Mouse (Mus musculus): ENCODE results near the gene Pdzd4. TPM values are rescaled to one million over a fixed set of nuclear protein-coding genes. Genes with fewer than 3 reads are reported as not detected.

Pdzd4 gene
- polyA plus RNA-seq, 1 experiment from 2014 or later: 1.0 TPM

DNA sequence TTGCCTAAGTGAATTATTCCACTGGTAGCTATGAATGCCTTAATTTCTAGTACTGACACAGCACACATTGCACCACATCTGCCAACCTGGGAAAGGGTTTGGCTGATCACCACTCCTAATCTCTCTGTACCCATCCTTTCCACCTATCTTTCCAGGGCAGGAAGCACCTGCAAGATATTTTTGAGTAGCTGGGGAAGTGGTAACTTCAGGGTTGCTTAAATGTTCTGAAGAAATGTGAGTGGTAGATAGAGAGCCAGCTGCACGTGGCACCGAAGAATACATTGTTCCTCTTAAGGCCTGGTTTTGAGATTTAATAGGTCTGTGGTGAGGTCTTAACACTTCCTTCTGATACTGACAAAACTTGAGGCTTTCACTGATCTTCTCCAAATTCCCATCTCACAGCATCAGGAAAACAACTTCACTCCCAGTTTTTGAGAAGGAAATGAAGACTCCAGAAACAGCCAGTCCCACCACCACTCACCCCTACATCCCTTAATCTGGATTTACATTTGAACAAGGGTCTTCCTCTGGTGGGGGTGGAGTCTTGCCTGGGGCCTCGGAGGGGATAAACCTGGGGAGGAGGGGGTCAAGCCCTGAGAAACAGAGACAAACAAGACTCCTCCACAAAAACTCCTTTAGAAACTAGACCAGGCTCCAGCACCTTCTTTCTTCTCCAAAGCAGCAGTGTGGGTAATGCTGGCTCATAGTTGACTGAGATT is 8.0 kb downstream of the Pdzd4 start:
- no peak overlapping the region for H3K4me2 ChIP-seq
- H3K27ac ChIP-seq: no peak overlapping the region
- no peaks in the 10 kb centered on the region for H3K9me3 ChIP-seq
- H3K27me3 ChIP-seq: no peaks in the 10 kb centered on the region
- no peak overlapping the region for H3K9ac ChIP-seq
- 54% methylated on average over 3 of the region's 3 CpGs for WGBS
- no peak for ATAC-seq (ENCODE audit: insufficient number of reproducible peaks, low FRiP score, low TSS enrichment, low read depth)
- no peak overlapping the region for H3K4me3 ChIP-seq
- H3K4me1 ChIP-seq: no peaks in the 10 kb centered on the region
- H3K36me3 ChIP-seq: no peaks in the 10 kb centered on the region

DNA sequence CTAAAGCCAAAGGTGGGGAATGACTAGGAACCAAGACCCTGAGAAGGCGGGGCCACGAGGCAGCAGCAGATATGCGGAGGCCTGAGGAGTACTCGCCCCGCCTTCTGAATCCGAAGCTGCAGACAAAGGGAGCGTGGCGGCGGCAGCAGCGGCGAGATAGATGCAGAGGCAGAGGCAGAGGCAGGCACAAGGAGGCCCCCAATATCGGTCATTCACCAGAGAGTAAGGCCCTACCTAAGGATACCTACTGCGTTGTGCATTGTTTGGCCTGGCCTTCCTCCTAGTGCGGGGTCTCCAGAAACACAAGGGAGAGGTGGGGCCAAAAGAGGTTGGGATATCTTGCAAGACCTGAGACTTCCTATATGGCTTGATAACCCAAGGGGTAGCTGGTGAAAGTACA is 9.7 kb downstream of the Pdzd4 start:
- H3K4me3 ChIP-seq: peak overlapping the region; percentile 29
- 21% methylated on average over 14 of the region's 14 CpGs for WGBS
- H3K9me3 ChIP-seq: no peaks in the 10 kb centered on the region
- H3K4me2 ChIP-seq: peak overlapping the region; percentile 34
- H3K27ac ChIP-seq: no peak overlapping the region
- no peaks in the 10 kb centered on the region for H3K4me1 ChIP-seq
- no peak overlapping the region for H3K9ac ChIP-seq
- no peak for ATAC-seq (ENCODE audit: insufficient number of reproducible peaks, low FRiP score, low TSS enrichment, low read depth)
- H3K36me3 ChIP-seq: no peaks in the 10 kb centered on the region
- H3K27me3 ChIP-seq: no peaks in the 10 kb centered on the region

DNA sequence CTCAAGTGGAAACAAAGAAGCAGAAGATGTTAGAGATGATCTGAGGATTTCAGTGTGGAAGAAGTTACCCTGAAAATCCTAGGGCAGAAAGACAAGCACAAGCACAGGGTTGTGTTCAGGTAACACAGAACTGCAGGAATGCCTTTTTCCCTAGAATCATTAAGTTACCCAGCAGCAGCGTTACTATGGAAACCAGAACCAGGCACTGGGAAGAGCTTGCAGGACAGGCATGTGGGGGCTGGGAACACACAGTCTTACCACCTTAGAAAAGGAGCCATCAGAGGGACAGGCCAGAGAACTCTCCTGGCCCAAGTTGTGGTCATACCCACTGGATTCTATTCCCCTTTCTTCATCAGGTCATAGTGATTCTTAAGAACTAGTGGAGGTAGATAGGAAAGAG is 19.0 kb downstream of the Pdzd4 start:
- Histone ChIP-seq H3K9ac (no peak overlapping the region), H3K27ac (no peak overlapping the region), H3K4me2 (no peak overlapping the region), H3K27me3 (no peaks in the 10 kb centered on the region), H3K9me3 (no peaks in the 10 kb centered on the region), H3K4me1 (no peaks in the 10 kb centered on the region), H3K36me3 (no peaks in the 10 kb centered on the region), H3K4me3 (no peak overlapping the region)
- 19% methylated on average over 1 of the region's 1 CpGs for WGBS
- ATAC-seq (ENCODE audit: insufficient number of reproducible peaks, low FRiP score, low TSS enrichment, low read depth): no peak

DNA sequence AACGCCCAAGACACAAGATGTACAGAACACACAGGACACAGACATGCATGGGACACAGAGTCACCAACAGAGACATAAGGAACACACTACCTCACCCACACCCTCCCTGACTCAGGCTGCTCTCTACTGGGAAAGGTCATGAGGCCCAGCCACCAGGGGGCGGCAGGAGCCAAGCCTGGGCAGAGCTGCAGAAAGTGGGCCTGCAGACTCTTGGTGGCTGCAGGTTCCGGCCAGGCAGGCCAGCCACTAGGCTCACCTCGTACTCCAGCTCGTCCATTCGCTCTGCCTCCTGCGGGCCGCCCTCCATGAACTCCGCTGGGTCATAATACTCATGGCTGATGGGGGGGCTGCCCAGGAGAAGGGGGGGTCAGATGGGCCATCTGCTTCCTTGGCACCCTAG is 26.3 kb downstream of the Pdzd4 start:
- Histone ChIP-seq H3K9ac (no peak overlapping the region), H3K36me3 (no peaks in the 10 kb centered on the region), H3K4me2 (no peak overlapping the region), H3K27me3 (0 out of 2 replicates have a peak, but pooled peaks cover 4% of the 10 kb centered on the region), H3K4me3 (no peak overlapping the region), H3K9me3 (no peaks in the 10 kb centered on the region), H3K27ac (no peak overlapping the region), H3K4me1 (no peaks in the 10 kb centered on the region)
- ATAC-seq (ENCODE audit: insufficient number of reproducible peaks, low FRiP score, low TSS enrichment, low read depth): peak; percentile 47
- 50% methylated on average over 9 of the region's 9 CpGs for WGBS

DNA sequence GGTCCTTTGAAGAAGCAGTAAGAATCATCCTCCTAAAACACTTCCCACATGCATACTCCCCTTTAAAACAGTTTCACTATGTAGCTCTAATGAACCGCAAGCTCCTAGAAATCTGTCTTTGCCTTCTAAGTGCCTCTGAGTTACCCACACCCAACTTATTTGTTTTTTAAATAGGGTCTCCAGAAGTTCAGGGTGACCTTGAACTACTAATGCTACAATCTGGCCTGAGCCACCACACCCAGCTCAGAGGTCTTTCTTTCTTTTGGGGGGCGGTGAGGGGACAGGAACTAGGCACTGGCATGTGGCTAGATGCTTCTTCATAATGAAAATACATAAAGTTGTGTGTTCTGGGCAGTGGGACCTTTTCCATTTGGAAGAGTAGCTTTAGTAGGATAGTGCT is 27.3 kb downstream of the Pdzd4 start:
- no peaks in the 10 kb centered on the region for H3K9me3 ChIP-seq
- H3K4me2 ChIP-seq: no peak overlapping the region
- 0 out of 2 replicates have a peak, but pooled peaks cover 4% of the 10 kb centered on the region for H3K27me3 ChIP-seq
- H3K36me3 ChIP-seq: no peaks in the 10 kb centered on the region
- H3K9ac ChIP-seq: no peak overlapping the region
- H3K4me1 ChIP-seq: no peaks in the 10 kb centered on the region
- no peak for ATAC-seq (ENCODE audit: insufficient number of reproducible peaks, low FRiP score, low TSS enrichment, low read depth)
- H3K27ac ChIP-seq: no peak overlapping the region
- 90% methylated on average over 2 of the region's 2 CpGs for WGBS
- no peak overlapping the region for H3K4me3 ChIP-seq

DNA sequence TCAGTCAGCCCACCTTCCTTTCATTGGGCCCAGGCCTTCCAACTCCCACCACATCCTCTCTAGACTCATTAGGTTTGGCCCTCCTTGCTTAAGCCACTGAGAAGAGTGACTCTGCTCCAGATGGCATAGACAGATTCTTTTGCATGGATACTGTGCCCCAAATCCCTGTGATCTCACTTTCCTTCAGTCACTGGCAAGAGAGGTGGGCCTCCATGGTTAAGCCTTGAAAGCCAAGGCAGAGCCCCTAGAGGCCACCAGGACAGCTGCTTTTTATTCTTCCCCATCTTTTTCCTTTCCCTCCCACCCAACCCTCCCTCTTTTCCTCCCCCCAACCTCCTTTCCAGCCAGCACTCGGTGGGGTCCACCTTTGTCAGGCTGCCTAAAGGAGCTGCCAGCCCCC is 31.3 kb downstream of the Pdzd4 start:
- Histone ChIP-seq H3K9ac (no peak overlapping the region), H3K4me3 (no peak overlapping the region), H3K4me2 (no peak overlapping the region), H3K36me3 (peaks cover 22% of the 10 kb centered on the region), H3K4me1 (peaks cover under 1% of the 10 kb centered on the region; the same call in 1 of the 2 replicates), H3K27me3 (no peaks in the 10 kb centered on the region), H3K27ac (no peak overlapping the region), H3K9me3 (no peaks in the 10 kb centered on the region)
- WGBS: 18% methylated on average over 1 of the region's 1 CpGs
- ATAC-seq (ENCODE audit: insufficient number of reproducible peaks, low FRiP score, low TSS enrichment, low read depth): no peak

DNA sequence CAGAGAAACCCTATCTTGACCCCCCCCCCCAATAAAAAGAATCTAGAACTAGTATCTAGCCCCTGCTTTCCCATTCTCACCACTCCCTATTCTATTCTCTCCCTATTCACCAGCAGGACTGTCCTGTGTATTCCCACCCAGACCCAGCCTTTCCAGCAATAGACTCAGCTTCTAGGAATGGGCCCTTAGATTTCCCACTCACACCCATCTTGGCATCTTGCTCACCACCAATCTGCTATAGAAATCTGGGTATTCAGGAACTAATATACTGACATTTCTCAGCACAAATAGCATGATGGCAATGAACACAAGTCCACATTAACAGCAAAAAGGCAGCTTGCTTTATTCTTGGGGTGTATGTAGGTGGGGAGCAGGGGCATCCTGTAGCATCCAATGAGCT is 31.7 kb downstream of the Pdzd4 start:
- Histone ChIP-seq H3K36me3 (peaks cover 22% of the 10 kb centered on the region), H3K9ac (no peak overlapping the region), H3K4me2 (no peak overlapping the region), H3K9me3 (no peaks in the 10 kb centered on the region), H3K27me3 (no peaks in the 10 kb centered on the region), H3K4me1 (peaks cover 4% of the 10 kb centered on the region; the same call in 1 of the 2 replicates), H3K27ac (no peak overlapping the region), H3K4me3 (no peak overlapping the region)
- ATAC-seq (ENCODE audit: insufficient number of reproducible peaks, low FRiP score, low TSS enrichment, low read depth): no peak

DNA sequence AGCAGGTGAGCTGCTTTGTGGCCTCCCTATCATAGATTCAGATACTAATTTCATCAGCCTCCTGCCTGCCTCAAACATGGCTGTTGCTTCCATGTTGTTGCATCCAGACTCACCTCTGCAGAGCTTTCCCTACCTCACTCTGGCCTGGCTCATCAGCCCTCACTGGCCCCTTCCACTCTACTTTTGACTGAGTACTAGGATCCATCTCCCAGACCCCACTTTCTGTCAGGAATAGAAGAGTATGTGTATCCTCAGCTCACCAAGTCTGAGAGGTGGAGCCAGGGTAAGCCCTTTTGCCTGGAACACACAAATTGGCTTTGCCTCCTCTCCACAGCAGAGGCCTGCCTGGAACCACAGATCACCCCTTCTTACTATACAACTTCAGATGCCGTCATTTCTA is 36.3 kb downstream of the Pdzd4 start:
- Histone ChIP-seq H3K27me3 (peaks cover 3% of the 10 kb centered on the region; the same call in 1 of the 2 replicates), H3K27ac (no peak overlapping the region), H3K36me3 (peaks cover 22% of the 10 kb centered on the region), H3K9ac (no peak overlapping the region), H3K9me3 (no peaks in the 10 kb centered on the region), H3K4me2 (no peak overlapping the region; the same call in 1 of the 2 replicates), H3K4me3 (0 out of 2 replicates have a peak overlapping the region, but pooled peaks have one; percentile 64), H3K4me1 (peaks cover 7% of the 10 kb centered on the region; the same call in 1 of the 2 replicates)
- 94% methylated on average over 1 of the region's 1 CpGs for WGBS
- ATAC-seq (ENCODE audit: insufficient number of reproducible peaks, low FRiP score, low TSS enrichment, low read depth): no peak

DNA sequence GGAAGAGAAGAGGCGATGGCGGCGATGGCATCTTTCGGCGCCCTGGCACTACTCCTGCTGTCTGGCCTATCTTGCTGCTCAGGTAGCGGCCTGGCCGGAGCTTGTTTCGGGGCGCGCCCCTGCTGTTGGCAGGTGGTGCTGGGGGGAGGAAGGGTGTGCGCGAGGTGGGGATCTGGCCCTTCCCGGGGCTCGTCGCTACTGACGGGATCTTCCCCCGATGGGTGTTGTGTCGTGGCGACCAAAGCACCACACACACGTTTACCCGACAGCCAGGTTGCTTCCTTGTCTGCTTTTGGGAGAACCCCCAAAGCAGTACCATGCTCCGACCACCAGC is 37.6 kb downstream of the Pdzd4 start:
- H3K27ac ChIP-seq: peak overlapping the region; percentile 94
- H3K4me2 ChIP-seq: peak overlapping the region; percentile 48
- H3K4me3 ChIP-seq: peak overlapping the region; percentile 64
- 21% methylated on average over 21 of the region's 22 CpGs for WGBS
- peaks cover 7% of the 10 kb centered on the region; the same call in 1 of the 2 replicates for H3K4me1 ChIP-seq
- peaks cover 22% of the 10 kb centered on the region for H3K36me3 ChIP-seq
- peak; percentile 5; the same call in 1 of the 2 replicates for ATAC-seq (ENCODE audit: insufficient number of reproducible peaks, low FRiP score, low TSS enrichment, low read depth)
- peaks cover 3% of the 10 kb centered on the region; the same call in 1 of the 2 replicates for H3K27me3 ChIP-seq
- H3K9ac ChIP-seq: peak overlapping the region; percentile 47
- H3K9me3 ChIP-seq: no peaks in the 10 kb centered on the region

DNA sequence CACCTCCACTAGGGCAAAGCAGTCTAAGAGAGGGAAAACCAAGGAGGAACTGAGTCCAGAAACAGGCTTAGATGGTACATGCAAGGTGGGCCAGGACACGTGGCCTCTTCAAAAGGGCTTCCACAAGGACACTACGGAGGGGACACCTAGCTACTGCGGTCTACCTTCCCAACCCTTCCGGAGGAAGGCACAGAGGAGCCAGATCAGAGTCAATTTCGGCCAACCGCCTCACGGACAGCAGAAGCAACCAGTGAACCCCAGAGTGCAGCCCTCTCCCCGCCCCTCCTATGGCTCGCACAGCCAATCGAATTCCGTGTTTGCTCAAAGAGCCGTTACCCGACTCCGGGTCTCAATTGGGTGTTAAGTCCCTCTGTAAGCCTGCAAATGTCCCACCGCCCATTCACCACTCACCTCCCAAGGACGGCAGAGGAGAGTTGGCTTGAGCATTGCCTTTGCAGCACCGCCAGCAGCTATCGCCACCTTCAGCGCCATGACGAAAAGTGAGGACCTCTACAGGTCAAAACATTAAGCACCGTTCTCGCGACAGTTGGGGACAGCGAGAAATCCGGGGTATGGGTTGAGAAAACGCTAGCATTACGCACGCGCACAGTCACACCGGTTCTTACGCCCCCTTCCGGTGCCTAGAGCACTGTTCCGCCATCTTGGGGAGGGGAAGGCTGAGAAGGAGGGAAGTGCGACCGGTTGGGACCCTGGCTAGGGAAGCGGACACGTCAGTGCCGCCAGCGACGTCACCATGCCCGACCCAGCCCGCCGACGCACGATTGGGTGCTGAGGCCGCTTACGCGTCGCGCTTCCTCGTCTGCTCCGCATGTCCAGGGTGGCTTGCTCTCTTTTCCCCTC is 38.2 kb downstream of the Pdzd4 start, which contains the start of the genes Idh3g and Ssr4:
Idh3g (minus strand) TSS at position 534 of the 861 bp plus-strand sequence.
Ssr4 (plus strand) TSS at position 665 of the 861 bp plus-strand sequence.
- peak within 1 kb of the TSS; percentile 64 for H3K4me3 ChIP-seq
- WGBS: 23% methylated on average over 52 of the region's 52 CpGs
- H3K27ac ChIP-seq: peak within 1 kb of the TSS; percentile 94
- peak; percentile 95 for ATAC-seq (ENCODE audit: insufficient number of reproducible peaks, low FRiP score, low TSS enrichment, low read depth)
- H3K4me1 ChIP-seq: peaks cover 7% of the 10 kb centered on the region; the same call in 1 of the 2 replicates
- peaks cover 3% of the 10 kb centered on the region; the same call in 1 of the 2 replicates for H3K27me3 ChIP-seq
- peak within 1 kb of the TSS; percentile 48 for H3K4me2 ChIP-seq
- H3K9ac ChIP-seq: peak within 1 kb of the TSS; percentile 47
- peaks cover 22% of the 10 kb centered on the region for H3K36me3 ChIP-seq
- no peaks in the 10 kb centered on the region for H3K9me3 ChIP-seq

DNA sequence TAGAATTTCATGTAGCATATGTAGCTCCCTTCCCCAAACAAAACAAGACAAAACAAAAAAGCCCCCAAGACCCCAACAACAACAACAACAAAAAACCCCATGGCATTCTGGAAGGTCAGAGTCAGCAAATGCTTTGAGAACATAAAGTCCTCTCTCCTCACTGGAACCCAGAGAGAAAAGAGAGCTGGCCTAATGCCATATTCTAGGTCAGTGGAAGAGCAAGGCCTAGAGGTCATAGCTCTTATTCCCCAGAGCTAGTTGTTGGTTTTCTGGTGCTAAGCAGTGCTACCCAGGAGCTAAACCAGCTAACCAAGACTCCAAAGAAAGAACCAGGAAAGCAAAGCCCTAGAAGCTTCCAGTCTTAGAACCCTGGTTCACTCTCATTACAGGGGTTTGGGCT is 39.1 kb downstream of the Pdzd4 start:
- peaks cover 15% of the 10 kb centered on the region for H3K36me3 ChIP-seq
- H3K27me3 ChIP-seq: peaks cover 3% of the 10 kb centered on the region; the same call in 1 of the 2 replicates
- H3K4me2 ChIP-seq: peak overlapping the region; percentile 48
- peak overlapping the region; percentile 94 for H3K27ac ChIP-seq
- H3K9ac ChIP-seq: peak overlapping the region; percentile 40; the same call in 1 of the 2 replicates
- H3K4me3 ChIP-seq: peak overlapping the region; percentile 64
- ATAC-seq (ENCODE audit: insufficient number of reproducible peaks, low FRiP score, low TSS enrichment, low read depth): no peak
- H3K9me3 ChIP-seq: no peaks in the 10 kb centered on the region
- peaks cover 7% of the 10 kb centered on the region; the same call in 1 of the 2 replicates for H3K4me1 ChIP-seq

DNA sequence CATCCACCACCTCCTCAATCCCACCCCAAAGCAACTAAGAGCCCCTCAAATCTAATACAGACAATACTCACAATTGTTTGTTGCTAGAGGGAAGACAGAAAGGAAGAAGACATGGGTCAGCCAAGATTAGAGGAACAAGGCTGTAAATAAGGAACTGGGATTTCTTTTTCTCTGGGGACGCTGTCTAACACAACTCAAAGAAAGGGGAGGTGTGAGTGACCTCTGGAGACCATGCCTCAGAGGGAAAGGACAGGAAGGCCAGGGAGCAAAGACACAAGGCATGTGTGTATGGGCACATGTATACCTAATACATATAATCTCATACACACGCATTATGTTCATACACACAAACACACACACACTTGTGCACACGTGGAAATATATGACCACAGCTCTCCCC is 42.5 kb downstream of the Pdzd4 start:
- no peak for ATAC-seq (ENCODE audit: insufficient number of reproducible peaks, low FRiP score, low TSS enrichment, low read depth)
- Histone ChIP-seq H3K4me3 (no peak overlapping the region), H3K9me3 (no peaks in the 10 kb centered on the region), H3K27ac (no peak overlapping the region), H3K36me3 (peaks cover 28% of the 10 kb centered on the region), H3K27me3 (peaks cover 3% of the 10 kb centered on the region; the same call in 1 of the 2 replicates), H3K4me1 (0 out of 2 replicates have a peak, but pooled peaks cover 3% of the 10 kb centered on the region), H3K4me2 (no peak overlapping the region), H3K9ac (no peak overlapping the region)
- 94% methylated on average over 3 of the region's 3 CpGs for WGBS

All from limb, embryonic 15.5 days (tissue).